Mouse (Mus musculus) spleen, postnatal 4 days (tissue): ENCODE data around the gene Gm17455.
A peak's percentile ranks its signal among the peaks of the same experiment; 100 is the strongest.

Source experiments
- DNase-seq, 2 experiments: peaks; one replicate each; pipeline ENCODE4 v3.0.0; 2022; ENCODE audit warnings: low spot score in 2 of 2

Gm17455 gene

DNA sequence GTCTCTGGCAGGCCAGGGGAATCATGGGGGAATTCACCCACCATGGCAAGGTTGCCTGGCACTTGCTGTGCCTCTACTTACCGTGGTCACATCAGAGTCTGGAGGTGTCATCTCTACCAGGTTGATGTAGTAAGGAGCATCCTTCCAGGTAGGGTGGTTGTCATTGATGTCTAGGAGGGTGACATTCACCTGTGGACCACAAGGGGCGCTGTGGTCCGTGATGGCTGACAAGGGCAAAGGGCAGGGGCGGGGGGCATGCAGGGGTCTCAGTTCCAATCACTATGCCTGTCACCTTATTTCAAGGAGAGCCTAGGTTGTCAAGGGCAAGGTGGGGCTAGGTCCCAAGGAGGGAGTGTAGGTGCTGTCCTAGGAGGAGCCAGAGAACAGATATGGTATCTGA is 20.1 kb downstream of the Gm17455 start:
- DNase-seq, result no peak

- no peak for DNase-seq
Observed at GRCm38 (mm10) chr10:60422756-60423155, 23.2 kb downstream of the Gm17455 start.

DNA sequence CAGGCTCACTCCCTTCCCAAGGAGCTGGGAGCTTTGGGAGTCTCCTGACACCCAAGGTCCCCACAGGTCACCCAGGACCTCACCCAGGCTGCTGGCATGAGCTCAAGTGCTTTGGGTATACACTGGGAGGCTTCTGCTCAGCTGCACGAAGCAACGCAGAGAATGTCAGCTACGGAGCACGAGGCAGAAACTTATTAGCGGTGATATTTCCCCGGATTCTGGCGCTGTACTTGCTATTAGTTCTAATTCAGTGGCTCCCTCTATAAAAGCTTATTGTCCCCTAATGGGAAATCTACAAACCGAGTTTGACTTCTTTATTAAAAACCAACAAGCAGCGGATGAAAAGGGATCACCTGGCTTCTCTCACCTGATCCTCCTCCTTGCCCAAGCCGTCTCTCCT is 30.5 kb downstream of the Gm17455 start:
- no peak for DNase-seq

DNA sequence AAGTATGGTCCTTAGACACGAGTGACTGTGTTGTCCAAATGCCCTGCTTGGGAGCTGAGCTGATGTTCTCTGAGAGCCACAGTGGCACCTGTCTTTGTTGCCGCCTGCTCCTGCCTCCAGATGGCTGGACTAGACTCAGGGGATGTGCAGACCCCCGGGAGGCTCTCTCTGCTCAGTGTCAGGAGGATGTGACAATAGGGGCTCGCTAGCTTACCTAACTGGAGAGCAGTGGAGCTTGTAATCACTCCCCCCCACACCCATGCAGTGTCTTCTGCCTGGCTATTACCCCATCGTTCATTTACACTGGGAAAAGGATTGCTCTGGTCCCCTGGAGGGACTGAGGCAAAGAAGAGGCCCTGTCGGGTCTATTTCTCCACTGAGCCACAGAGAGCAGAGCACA is 31.1 kb downstream of the Gm17455 start:
- no peak for DNase-seq

GRCm38 (mm10) chr10:60432679-60433078 is 33.2 kb downstream of the Gm17455 start:
- no peak for DNase-seq

GRCm38 (mm10) chr10:60442321-60442720 is 42.8 kb downstream of the Gm17455 start:
- DNase-seq, result no peak

GRCm38 (mm10) chr10:60443078-60443477 is 43.6 kb downstream of the Gm17455 start:
- DNase-seq, result no peak

- DNase-seq, result peak in 1 of 2 experiments; percentile 18
Observed at GRCm38 (mm10) chr10:60445031-60445593, 45.6 kb downstream of the Gm17455 start.

- DNase-seq, result no peak
Observed at GRCm38 (mm10) chr10:60447186-60447585, 47.7 kb downstream of the Gm17455 start.
